Mouse (Mus musculus): ENCODE measurements around the gene Rpgrip1l. TPM values are rescaled to one million over a fixed set of nuclear protein-coding genes. Genes with fewer than 3 reads are reported as not detected.

Gene Rpgrip1l
- polyA plus RNA-seq, 1 experiment = 9.9 TPM

DNA sequence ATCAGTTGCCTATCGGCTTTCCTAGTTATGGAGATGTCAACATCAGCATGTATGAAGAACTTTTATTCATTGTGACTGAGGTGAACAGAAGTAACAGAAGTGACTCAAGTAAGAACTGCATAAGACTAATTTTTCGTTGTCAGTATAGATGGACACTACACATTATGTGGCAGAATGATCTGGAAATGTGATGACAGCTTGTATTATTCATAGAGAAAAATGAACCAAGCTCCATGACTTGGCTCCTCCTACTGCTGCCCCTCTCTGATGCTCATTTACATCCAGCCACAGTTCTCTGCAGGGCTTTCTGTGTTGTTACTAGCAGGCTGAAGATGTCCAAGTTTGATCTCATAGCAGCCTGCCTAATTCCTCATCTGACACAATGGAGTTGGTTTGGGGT lies 75.9 kb downstream of the Rpgrip1l start:
- Histone ChIP-seq H3K9me3 (replicated peaks; ENCODE audit: control insufficient read depth, insufficient read depth, low read length, poor library complexity, severe bottlenecking) (no peaks in the 10 kb centered on the region; the same call in 1 of the 2 replicates), H3K36me3 (ENCODE audit: control insufficient read depth, insufficient read depth, low read length, poor library complexity, severe bottlenecking) (no peaks in the 10 kb centered on the region), H3K4me1 (ENCODE audit: control insufficient read depth, insufficient read depth, low read length) (no peaks in the 10 kb centered on the region), H3K4me3 (ENCODE audit: low read depth, low read length) (no peak overlapping the region), H3K27ac (ENCODE audit: insufficient read depth, low read length) (no peak overlapping the region), H3K9ac (ENCODE audit: low read depth, poor library complexity, severe bottlenecking) (no peak overlapping the region), H3K27me3 (ENCODE audit: control insufficient read depth, insufficient read depth, low read length, poor library complexity, severe bottlenecking) (peaks cover 1% of the 10 kb centered on the region; the same call in 1 of the 2 replicates)
- TF ChIP-seq POLR2A (IDR thresholded peaks at IDR 0.05; ENCODE audit: insufficient read depth, low read length) = no peak
- TF ChIP-seq EP300 (IDR thresholded peaks at IDR 0.05; ENCODE audit: insufficient read depth, low read depth, low read length) = no peak
- no peak for TF ChIP-seq CTCF (IDR thresholded peaks at IDR 0.05; ENCODE audit: low read depth, low read length)

DNA sequence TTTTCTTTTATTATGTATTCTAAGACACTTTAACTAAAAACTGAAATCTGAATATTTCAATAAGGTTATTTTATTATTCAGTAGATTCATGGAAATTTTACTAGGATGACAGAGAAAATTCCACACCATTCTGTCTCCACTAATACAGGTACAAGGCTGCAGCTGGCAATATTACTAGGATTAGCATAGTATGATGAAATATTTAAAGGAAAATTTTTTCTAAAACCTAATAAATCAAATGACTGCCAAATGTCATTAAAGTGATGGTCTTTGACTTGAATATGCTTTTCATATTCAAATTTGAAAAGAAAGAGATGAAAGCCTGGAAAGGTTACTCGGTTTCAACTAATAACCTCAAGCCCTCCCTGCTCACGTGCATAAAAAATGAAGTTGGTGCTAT lies 79.0 kb downstream of the Rpgrip1l start:
- Histone ChIP-seq H3K4me1 (ENCODE audit: control insufficient read depth, insufficient read depth, low read length) (no peaks in the 10 kb centered on the region), H3K4me3 (ENCODE audit: low read depth, low read length) (no peak overlapping the region), H3K9ac (ENCODE audit: low read depth, poor library complexity, severe bottlenecking) (no peak overlapping the region), H3K36me3 (ENCODE audit: control insufficient read depth, insufficient read depth, low read length, poor library complexity, severe bottlenecking) (no peaks in the 10 kb centered on the region; the same call in 1 of the 2 replicates), H3K9me3 (replicated peaks; ENCODE audit: control insufficient read depth, insufficient read depth, low read length, poor library complexity, severe bottlenecking) (peaks cover 7% of the 10 kb centered on the region), H3K27me3 (ENCODE audit: control insufficient read depth, insufficient read depth, low read length, poor library complexity, severe bottlenecking) (no peaks in the 10 kb centered on the region), H3K27ac (ENCODE audit: insufficient read depth, low read length) (no peak overlapping the region)
- TF ChIP-seq EP300 (IDR thresholded peaks at IDR 0.05; ENCODE audit: insufficient read depth, low read depth, low read length) (no peak), POLR2A (IDR thresholded peaks at IDR 0.05; ENCODE audit: insufficient read depth, low read length) (no peak), CTCF (IDR thresholded peaks at IDR 0.05; ENCODE audit: low read depth, low read length) (no peak)

DNA sequence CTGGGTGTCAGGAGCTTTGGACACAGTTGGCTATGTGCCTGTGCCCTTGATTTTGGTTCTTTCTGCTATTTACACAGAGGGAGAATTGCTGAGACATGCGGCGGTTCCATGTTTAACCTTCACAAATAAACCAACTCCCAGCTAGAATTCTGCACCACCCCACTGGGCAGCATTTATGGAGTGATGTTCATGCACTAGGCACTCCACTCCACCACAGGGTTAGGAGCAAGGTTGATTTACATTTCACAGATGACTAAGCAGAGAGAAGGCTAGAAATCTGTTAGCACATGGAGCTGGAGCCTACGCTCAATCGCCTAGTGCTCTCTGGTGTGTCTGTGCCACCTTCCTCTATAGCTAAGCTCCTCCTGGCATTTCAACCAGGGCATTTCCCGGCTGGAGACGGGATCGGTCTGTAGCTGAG lies 85.6 kb downstream of the Rpgrip1l start:
- Histone ChIP-seq H3K36me3 (ENCODE audit: control insufficient read depth, insufficient read depth, low read length, poor library complexity, severe bottlenecking) (no peaks in the 10 kb centered on the region; the same call in 1 of the 2 replicates), H3K4me1 (ENCODE audit: control insufficient read depth, insufficient read depth, low read length) (no peaks in the 10 kb centered on the region), H3K9ac (ENCODE audit: low read depth, poor library complexity, severe bottlenecking) (no peak overlapping the region), H3K27me3 (ENCODE audit: control insufficient read depth, insufficient read depth, low read length, poor library complexity, severe bottlenecking) (no peaks in the 10 kb centered on the region), H3K9me3 (replicated peaks; ENCODE audit: control insufficient read depth, insufficient read depth, low read length, poor library complexity, severe bottlenecking) (peaks cover 7% of the 10 kb centered on the region), H3K4me3 (ENCODE audit: low read depth, low read length) (no peak overlapping the region), H3K27ac (ENCODE audit: insufficient read depth, low read length) (no peak overlapping the region)
- TF ChIP-seq CTCF (IDR thresholded peaks at IDR 0.05; ENCODE audit: low read depth, low read length) (no peak), POLR2A (IDR thresholded peaks at IDR 0.05; ENCODE audit: insufficient read depth, low read length) (no peak), EP300 (IDR thresholded peaks at IDR 0.05; ENCODE audit: insufficient read depth, low read depth, low read length) (no peak)

DNA sequence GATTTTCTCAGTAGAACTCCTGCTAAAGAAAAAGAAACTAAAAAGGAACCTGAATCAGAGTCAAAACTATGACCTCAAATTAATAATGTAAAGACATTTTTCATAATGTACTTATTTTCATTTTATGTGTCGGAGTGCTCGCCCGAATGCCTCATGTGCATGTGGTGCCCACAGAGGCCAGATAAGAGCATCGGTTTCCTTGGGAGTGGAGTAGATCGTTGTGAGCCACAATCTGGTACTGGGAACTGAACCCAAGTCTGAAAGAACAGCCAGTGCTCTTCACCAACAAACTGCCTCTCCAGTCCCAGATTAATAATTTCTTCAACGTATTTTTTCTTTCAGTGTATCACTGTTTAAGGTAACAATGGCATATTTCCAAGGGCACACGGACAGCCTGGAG lies 88.8 kb downstream of the Rpgrip1l start:
- Histone ChIP-seq H3K9me3 (replicated peaks; ENCODE audit: control insufficient read depth, insufficient read depth, low read length, poor library complexity, severe bottlenecking) (no peaks in the 10 kb centered on the region), H3K4me3 (ENCODE audit: low read depth, low read length) (no peak overlapping the region), H3K9ac (ENCODE audit: low read depth, poor library complexity, severe bottlenecking) (no peak overlapping the region), H3K36me3 (ENCODE audit: control insufficient read depth, insufficient read depth, low read length, poor library complexity, severe bottlenecking) (no peaks in the 10 kb centered on the region), H3K27me3 (ENCODE audit: control insufficient read depth, insufficient read depth, low read length, poor library complexity, severe bottlenecking) (no peaks in the 10 kb centered on the region), H3K27ac (ENCODE audit: insufficient read depth, low read length) (no peak overlapping the region), H3K4me1 (ENCODE audit: control insufficient read depth, insufficient read depth, low read length) (no peaks in the 10 kb centered on the region)
- TF ChIP-seq CTCF (IDR thresholded peaks at IDR 0.05; ENCODE audit: low read depth, low read length) (no peak), EP300 (IDR thresholded peaks at IDR 0.05; ENCODE audit: insufficient read depth, low read depth, low read length) (no peak), POLR2A (IDR thresholded peaks at IDR 0.05; ENCODE audit: insufficient read depth, low read length) (no peak)

DNA sequence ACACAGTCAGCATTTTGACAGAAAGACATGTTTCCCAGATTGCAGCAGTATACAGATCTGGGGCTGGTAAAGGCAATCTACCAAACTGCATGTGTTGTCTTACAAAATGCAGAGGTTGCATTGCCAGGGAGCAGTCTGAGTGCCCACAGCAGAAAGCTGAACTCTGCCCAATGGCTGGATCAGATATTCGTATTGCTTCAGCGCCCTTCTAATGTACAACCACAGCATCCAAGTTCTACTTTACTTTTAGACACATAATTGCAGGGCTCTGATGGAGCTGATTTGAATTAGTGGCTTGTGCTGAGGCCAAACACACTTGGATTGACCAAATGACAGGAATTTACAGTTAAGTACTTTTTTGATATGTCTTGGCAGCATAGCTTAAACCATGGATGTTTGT lies 91.2 kb downstream of the Rpgrip1l start:
- Histone ChIP-seq H3K9me3 (replicated peaks; ENCODE audit: control insufficient read depth, insufficient read depth, low read length, poor library complexity, severe bottlenecking) (0 out of 2 replicates have a peak, but pooled peaks cover 5% of the 10 kb centered on the region), H3K4me1 (ENCODE audit: control insufficient read depth, insufficient read depth, low read length) (no peaks in the 10 kb centered on the region), H3K27ac (ENCODE audit: insufficient read depth, low read length) (no peak overlapping the region), H3K36me3 (ENCODE audit: control insufficient read depth, insufficient read depth, low read length, poor library complexity, severe bottlenecking) (no peaks in the 10 kb centered on the region), H3K9ac (ENCODE audit: low read depth, poor library complexity, severe bottlenecking) (no peak overlapping the region), H3K27me3 (ENCODE audit: control insufficient read depth, insufficient read depth, low read length, poor library complexity, severe bottlenecking) (no peaks in the 10 kb centered on the region), H3K4me3 (ENCODE audit: low read depth, low read length) (no peak overlapping the region)
- no peak for TF ChIP-seq POLR2A (IDR thresholded peaks at IDR 0.05; ENCODE audit: insufficient read depth, low read length)
- no peak for TF ChIP-seq CTCF (IDR thresholded peaks at IDR 0.05; ENCODE audit: low read depth, low read length)
- no peak for TF ChIP-seq EP300 (IDR thresholded peaks at IDR 0.05; ENCODE audit: insufficient read depth, low read depth, low read length)

DNA sequence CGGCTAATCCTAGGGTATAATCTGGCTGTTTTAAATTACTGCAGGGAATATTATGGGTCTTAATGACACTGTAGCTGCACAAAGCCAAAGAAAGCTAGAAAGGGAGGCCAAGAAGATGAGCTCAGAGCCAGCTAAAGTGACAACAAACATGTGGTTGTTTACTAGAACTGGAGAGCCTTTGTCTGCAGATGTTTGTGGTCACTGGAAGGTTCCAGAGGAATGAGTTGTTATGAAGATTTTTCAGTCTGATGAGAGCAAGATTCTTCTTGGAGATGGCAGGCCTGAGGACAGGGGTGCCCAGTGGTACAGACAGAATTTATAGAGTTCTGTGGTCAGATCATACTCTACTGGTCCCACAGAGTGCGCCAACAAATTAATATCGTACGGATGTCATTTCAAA lies 94.8 kb downstream of the Rpgrip1l start:
- H3K36me3 ChIP-seq (ENCODE audit: control insufficient read depth, insufficient read depth, low read length, poor library complexity, severe bottlenecking) = no peaks in the 10 kb centered on the region
- H3K4me3 ChIP-seq (ENCODE audit: low read depth, low read length) = no peak overlapping the region
- TF ChIP-seq EP300 (IDR thresholded peaks at IDR 0.05; ENCODE audit: insufficient read depth, low read depth, low read length) = no peak
- no peak for TF ChIP-seq POLR2A (IDR thresholded peaks at IDR 0.05; ENCODE audit: insufficient read depth, low read length)
- no peak for TF ChIP-seq CTCF (IDR thresholded peaks at IDR 0.05; ENCODE audit: low read depth, low read length)
- no peaks in the 10 kb centered on the region for H3K4me1 ChIP-seq (ENCODE audit: control insufficient read depth, insufficient read depth, low read length)
- H3K9ac ChIP-seq (ENCODE audit: low read depth, poor library complexity, severe bottlenecking) = no peak overlapping the region
- no peaks in the 10 kb centered on the region for H3K27me3 ChIP-seq (ENCODE audit: control insufficient read depth, insufficient read depth, low read length, poor library complexity, severe bottlenecking)
- H3K27ac ChIP-seq (ENCODE audit: insufficient read depth, low read length) = no peak overlapping the region
- H3K9me3 ChIP-seq (replicated peaks; ENCODE audit: control insufficient read depth, insufficient read depth, low read length, poor library complexity, severe bottlenecking) = 0 out of 2 replicates have a peak, but pooled peaks cover 5% of the 10 kb centered on the region

Data from ES-Bruce4 (cell line).